Mouse (Mus musculus) neural tube, embryonic 12.5 days (tissue): ENCODE data around the gene Gm10322. TPM values are rescaled to one million over a fixed set of nuclear protein-coding genes. Genes with fewer than 3 reads are reported as not detected.

Source experiments
- polyA plus RNA-seq: library from polyadenylated mRNA; unstranded; fragments of >200 nt; fragmentation: Nextera tagmentation; extraction: Ambion mirVana; gene quantifications from 2 replicates; pipeline ENCODE4 v1.2.1, GENCODE M21; 2016

The Gm10322 gene
- polyA plus RNA-seq, 1 experiment from 2014 or later = not detected

Other genes with a start within 250 kb of the Gm10322 start
- 6.5 and 7.1 TPM in 2 replicates for gene Gm10273, start 220.4 kb upstream of the Gm10322 start, polyA plus RNA-seq
- gene Pla2g12b, start 212.4 kb upstream of the Gm10322 start, polyA plus RNA-seq = not detected in 2 replicates
- gene Oit3, start 174.3 kb upstream of the Gm10322 start, polyA plus RNA-seq = 0.46 and 0.51 TPM in 2 replicates
- 26.5 and 30.5 TPM in 2 replicates for gene Mcu, start 629 bp downstream of the Gm10322 start, polyA plus RNA-seq
- 75.6 and 76.9 TPM in 2 replicates for gene Micu1, start 86.4 kb downstream of the Gm10322 start, polyA plus RNA-seq